Mouse (Mus musculus): ENCODE results near the gene Cdk2ap2. TPM values are rescaled to one million over a fixed set of nuclear protein-coding genes. Genes with fewer than 3 reads are reported as not detected.
"Not testable (repeated sequence)": the region's sequence is repeated elsewhere in the genome, so short reads cannot be mapped to it uniquely, and the experiment has no call there.

Cdk2ap2 gene
- polyA plus RNA-seq, 1 experiment from 2014 or later: 91.2 TPM

DNA sequence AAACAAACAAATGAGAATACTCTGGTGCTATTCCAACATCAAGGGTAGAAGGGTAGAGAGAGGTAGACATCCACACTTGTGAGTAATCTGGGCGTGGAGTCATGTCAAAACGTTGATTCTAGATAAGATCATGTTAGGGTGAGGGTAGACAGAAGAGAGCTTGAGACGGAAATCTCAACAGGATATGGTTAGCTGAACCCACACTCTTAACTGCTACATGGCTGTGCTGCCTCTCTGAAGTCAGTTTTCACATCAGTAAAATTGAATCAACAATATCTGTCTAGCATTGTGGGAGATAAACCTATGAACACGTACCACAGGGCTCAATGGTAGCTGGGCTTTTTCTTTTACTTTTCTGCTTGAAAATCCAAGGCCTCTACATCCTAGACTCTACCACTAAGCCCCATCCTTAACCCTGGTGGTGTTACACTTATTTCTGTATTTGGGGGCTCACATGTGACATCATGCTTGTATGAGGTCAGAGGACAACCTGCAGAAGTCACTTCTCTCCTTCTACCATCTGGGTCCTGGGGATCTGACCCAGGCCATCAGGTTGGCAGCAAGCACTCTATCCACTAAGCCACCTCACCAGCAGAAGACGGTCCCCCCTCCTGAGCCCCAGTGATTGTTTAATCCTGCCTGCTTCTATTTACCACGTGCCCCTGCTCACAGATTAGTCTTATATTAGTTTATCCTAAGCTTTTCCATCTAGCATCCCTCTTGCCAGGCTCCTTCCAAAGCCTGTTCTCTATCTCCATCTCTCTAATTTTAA lies 22.9 kb downstream of the Cdk2ap2 start:
- WGBS (ENCODE audit: insufficient replicate concordance): 64% methylated on average over 6 of the region's 6 CpGs
- H3K36me3 ChIP-seq (replicated peaks; ENCODE audit: insufficient read depth, low read length): peaks cover 34% of the 10 kb centered on the region
- no peaks in the 10 kb centered on the region for H3K27me3 ChIP-seq (ENCODE audit: insufficient read depth, low read length)
- no peak overlapping the region for H3K9ac ChIP-seq (replicated peaks)
- H3K4me1 ChIP-seq (ENCODE audit: insufficient read depth): peaks cover 38% of the 10 kb centered on the region
- peak overlapping the region; percentile 64; the same call in 1 of the 2 replicates for H3K4me2 ChIP-seq (ENCODE audit: low read depth, low read length)
- H3K4me3 ChIP-seq (ENCODE audit: low read depth, low read length): no peak overlapping the region
- H3K9me3 ChIP-seq (ENCODE audit: low read length): no peaks in the 10 kb centered on the region
- H3K27ac ChIP-seq (ENCODE audit: low read depth): no peak overlapping the region
- ATAC-seq: no peak
- DNase-seq: no peak
- TF ChIP-seq EP300 (IDR thresholded peaks at IDR 0.05; ENCODE audit: low read depth): no peak
- TF ChIP-seq CTCF (IDR thresholded peaks at IDR 0.05; ENCODE audit: low read depth): no peak

DNA sequence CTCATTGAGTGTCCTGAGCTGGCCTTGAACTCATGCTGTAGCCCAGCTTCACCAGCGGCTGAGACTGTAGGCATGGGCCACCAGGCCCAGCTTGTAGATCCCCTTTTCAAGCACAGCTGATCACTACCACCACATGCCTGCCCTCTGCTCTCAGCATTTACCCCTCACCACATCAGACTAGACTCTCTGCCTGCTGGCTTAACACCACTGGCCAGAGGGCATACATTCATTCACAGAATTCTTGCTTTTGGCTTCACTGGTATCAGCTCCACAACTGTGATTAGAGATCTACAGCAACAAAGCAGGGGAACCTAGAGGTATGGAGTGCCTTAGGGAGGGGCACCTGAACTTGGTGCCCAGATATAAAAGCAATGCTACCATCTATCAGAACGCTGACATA lies 23.5 kb downstream of the Cdk2ap2 start:
- DNase-seq (no peak), ATAC-seq (no peak)
- H3K36me3 ChIP-seq (replicated peaks; ENCODE audit: insufficient read depth, low read length): peaks cover 28% of the 10 kb centered on the region
- H3K27ac ChIP-seq (ENCODE audit: low read depth): no peak overlapping the region
- peaks cover 41% of the 10 kb centered on the region for H3K4me1 ChIP-seq (ENCODE audit: insufficient read depth)
- H3K9ac ChIP-seq (replicated peaks): no peak overlapping the region
- H3K9me3 ChIP-seq (ENCODE audit: low read length): no peaks in the 10 kb centered on the region
- no peak for TF ChIP-seq CTCF (IDR thresholded peaks at IDR 0.05; ENCODE audit: low read depth)
- TF ChIP-seq EP300 (IDR thresholded peaks at IDR 0.05; ENCODE audit: low read depth): no peak
- peak overlapping the region; percentile 64 for H3K4me2 ChIP-seq (ENCODE audit: low read depth, low read length)
- 86% methylated on average over 2 of the region's 2 CpGs for WGBS (ENCODE audit: insufficient replicate concordance)
- H3K4me3 ChIP-seq (ENCODE audit: low read depth, low read length): peak overlapping the region; percentile 31; the same call in 1 of the 2 replicates
- H3K27me3 ChIP-seq (ENCODE audit: insufficient read depth, low read length): no peaks in the 10 kb centered on the region

DNA sequence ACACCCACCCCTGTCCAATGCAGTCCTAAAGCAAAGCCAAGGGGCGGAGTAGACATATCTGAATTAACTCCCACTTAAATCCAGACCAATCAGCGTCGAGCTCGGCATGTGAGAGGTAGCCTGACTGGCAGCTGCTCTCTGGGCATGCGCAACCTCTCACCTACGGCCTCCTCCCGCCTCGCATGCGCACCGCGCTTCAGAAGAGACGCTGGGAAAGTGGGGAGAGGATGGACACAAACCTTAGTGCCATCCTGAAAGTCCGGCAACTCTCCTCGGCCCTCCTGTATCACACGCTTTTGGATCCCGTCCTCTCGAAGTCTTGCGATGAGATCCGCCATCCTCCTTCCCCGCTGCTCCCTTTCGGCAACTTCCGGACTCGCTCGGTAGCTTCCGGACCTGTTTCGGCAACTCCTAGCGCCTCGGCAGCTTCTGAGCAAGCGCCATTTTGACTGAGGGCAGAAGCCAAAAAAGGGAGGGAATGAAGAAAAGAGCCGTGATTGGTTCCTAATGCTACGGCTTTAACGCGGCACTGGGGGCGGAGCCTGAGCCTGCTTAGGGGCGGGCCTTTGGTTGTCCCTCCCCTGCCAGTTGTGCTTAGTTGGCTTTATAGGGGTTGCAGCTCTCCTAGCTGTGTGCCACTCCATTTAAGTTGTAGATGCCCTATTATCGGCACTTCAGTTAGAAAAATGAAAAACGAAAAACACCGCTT lies 24.3 kb downstream of the Cdk2ap2 start:
- peak overlapping the region; percentile 78 for H3K27ac ChIP-seq (ENCODE audit: low read depth)
- H3K9me3 ChIP-seq (ENCODE audit: low read length): no peaks in the 10 kb centered on the region
- H3K4me1 ChIP-seq (ENCODE audit: insufficient read depth): peaks cover 41% of the 10 kb centered on the region
- peak; percentile 97 for DNase-seq
- 0 out of 2 replicates have a peak overlapping the region, but pooled peaks have one; percentile 1 for H3K9ac ChIP-seq (replicated peaks)
- peak; percentile 57; the same call in 1 of the 2 replicates for TF ChIP-seq EP300 (IDR thresholded peaks at IDR 0.05; ENCODE audit: low read depth)
- TF ChIP-seq CTCF (IDR thresholded peaks at IDR 0.05; ENCODE audit: low read depth): no peak
- H3K4me2 ChIP-seq (ENCODE audit: low read depth, low read length): peak overlapping the region; percentile 64
- WGBS (ENCODE audit: insufficient replicate concordance): 3% methylated on average over 38 of the region's 38 CpGs
- peaks cover 20% of the 10 kb centered on the region for H3K36me3 ChIP-seq (replicated peaks; ENCODE audit: insufficient read depth, low read length)
- peak; percentile 73 for ATAC-seq
- H3K4me3 ChIP-seq (ENCODE audit: low read depth, low read length): peak overlapping the region; percentile 31
- no peaks in the 10 kb centered on the region for H3K27me3 ChIP-seq (ENCODE audit: insufficient read depth, low read length)

DNA sequence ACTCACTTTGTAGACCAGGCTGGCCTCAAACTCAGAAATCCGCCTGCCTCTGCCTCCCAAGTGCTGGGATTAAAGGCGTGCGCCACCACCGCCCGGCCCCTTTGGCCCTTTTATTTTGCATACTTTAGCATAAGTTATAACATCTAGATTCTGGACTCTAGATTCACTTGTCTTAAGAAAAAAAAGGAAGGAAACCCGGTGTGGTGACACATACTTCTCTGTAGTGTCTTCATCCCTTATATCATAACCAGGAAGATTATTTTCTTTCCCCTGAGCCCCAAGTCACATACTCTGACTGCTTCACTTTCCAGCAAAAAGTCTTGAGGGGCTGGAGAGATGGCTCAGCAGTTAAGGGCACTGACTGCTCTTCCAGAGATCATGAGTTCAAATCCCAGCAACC lies 24.9 kb downstream of the Cdk2ap2 start:
- peak overlapping the region; percentile 78 for H3K27ac ChIP-seq (ENCODE audit: low read depth)
- peaks cover 47% of the 10 kb centered on the region for H3K4me1 ChIP-seq (ENCODE audit: insufficient read depth)
- not testable (repeated sequence) for H3K27me3 ChIP-seq (ENCODE audit: insufficient read depth, low read length); H3K9ac ChIP-seq (replicated peaks); DNase-seq; ATAC-seq; H3K9me3 ChIP-seq (ENCODE audit: low read length); H3K4me3 ChIP-seq (ENCODE audit: low read depth, low read length)
- peaks cover 15% of the 10 kb centered on the region for H3K36me3 ChIP-seq (replicated peaks; ENCODE audit: insufficient read depth, low read length)
- WGBS (ENCODE audit: insufficient replicate concordance): 36% methylated on average over 6 of the region's 6 CpGs
- peak overlapping the region; percentile 47 for H3K4me2 ChIP-seq (ENCODE audit: low read depth, low read length)

DNA sequence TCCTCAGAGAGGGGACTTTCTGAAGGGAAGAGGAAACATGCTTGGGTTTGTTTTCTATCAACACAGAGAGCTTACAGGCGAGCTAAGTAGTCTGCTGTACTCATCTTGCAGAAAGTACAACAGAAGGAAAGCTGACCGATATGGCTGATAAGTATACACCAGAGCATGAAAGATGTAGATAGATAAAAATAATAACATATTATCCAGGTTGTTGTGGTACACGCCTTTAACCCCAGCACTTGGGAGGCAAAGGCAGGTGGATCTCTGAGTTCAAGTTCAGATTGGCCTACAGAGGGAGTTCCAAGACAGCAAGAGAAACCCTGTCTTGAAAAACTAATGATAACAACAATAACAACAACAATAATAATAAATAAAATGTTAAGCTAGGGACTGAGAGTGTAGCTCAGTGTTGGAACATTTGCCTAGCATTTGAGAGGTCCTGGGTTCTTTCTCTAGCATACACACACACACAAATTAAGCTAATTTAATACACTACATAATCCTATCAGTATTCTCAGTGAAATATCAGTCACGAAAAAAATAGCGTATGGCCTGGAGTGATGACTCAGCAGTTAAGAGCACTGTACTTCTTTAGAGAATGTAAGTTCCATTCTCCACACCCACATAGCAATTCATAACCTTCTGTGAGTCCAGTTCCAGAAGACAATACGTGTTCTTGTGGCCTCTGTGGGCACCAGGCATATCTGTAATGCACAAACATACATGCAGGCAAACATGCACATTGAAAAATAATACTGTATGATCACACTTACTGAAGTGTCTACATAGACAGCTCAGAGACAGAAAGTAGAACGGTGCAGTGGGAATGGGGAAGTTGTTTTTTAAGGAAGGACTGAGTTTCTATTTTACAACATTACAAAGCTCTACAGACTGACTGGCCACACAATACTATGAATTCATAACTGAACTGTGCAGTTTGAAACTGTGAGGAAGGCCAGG lies 25.7 kb downstream of the Cdk2ap2 start:
- DNase-seq (no peak), ATAC-seq (no peak)
- H3K9me3 ChIP-seq (ENCODE audit: low read length): no peaks in the 10 kb centered on the region
- H3K9ac ChIP-seq (replicated peaks): peak overlapping the region; percentile 35; the same call in 1 of the 2 replicates
- peak; percentile 40; the same call in 1 of the 2 replicates for TF ChIP-seq CTCF (IDR thresholded peaks at IDR 0.05; ENCODE audit: low read depth)
- TF ChIP-seq EP300 (IDR thresholded peaks at IDR 0.05; ENCODE audit: low read depth): no peak
- H3K36me3 ChIP-seq (replicated peaks; ENCODE audit: insufficient read depth, low read length): peaks cover 12% of the 10 kb centered on the region
- H3K4me2 ChIP-seq (ENCODE audit: low read depth, low read length): peak overlapping the region; percentile 35
- no peaks in the 10 kb centered on the region for H3K27me3 ChIP-seq (ENCODE audit: insufficient read depth, low read length)
- H3K4me1 ChIP-seq (ENCODE audit: insufficient read depth): peaks cover 55% of the 10 kb centered on the region
- no peak overlapping the region for H3K4me3 ChIP-seq (ENCODE audit: low read depth, low read length)
- H3K27ac ChIP-seq (ENCODE audit: low read depth): peak overlapping the region; percentile 78
- 45% methylated on average over 7 of the region's 7 CpGs for WGBS (ENCODE audit: insufficient replicate concordance)
